Mouse (Mus musculus) kidney, embryonic 14.5 days (tissue): ENCODE data around the gene Rubcnl. TPM values are rescaled to one million over a fixed set of nuclear protein-coding genes. Genes with fewer than 3 reads are reported as not detected.

Source experiments
- ATAC-seq: fragments of 200-750 bp; cut with Nextera tagmentation; 2 replicates; pipeline ENCODE4 v1.8.0; 2017; ENCODE audit warnings: moderate number of reproducible peaks, mild to moderate bottlenecking, moderate TSS enrichment, moderate library complexity; ENCODE audit not compliant: low FRiP score, low TSS enrichment
- H3K27ac ChIP-seq: fragments of 300-500 bp; sonication (generic); 2 replicates; pipeline ENCODE4 v1.5.1; 2014; ENCODE audit warnings: low read depth, mild to moderate bottlenecking, low read length, moderate library complexity, mixed read lengths
- H3K27me3 ChIP-seq: fragments of 300-500 bp; sonication (generic); 2 replicates; pipeline ENCODE4 v1.6.1; 2014; ENCODE audit warnings: mild to moderate bottlenecking, low read length; ENCODE audit not compliant: control insufficient read depth, insufficient read depth
- H3K36me3 ChIP-seq: fragments of 300-500 bp; sonication (generic); 2 replicates; pipeline ENCODE4 v1.6.1; 2014; ENCODE audit warnings: low read length, mixed read lengths; ENCODE audit not compliant: control insufficient read depth, insufficient read depth
- H3K4me1 ChIP-seq: fragments of 300-500 bp; sonication (generic); 2 replicates; pipeline ENCODE4 v1.6.1; 2014; ENCODE audit warnings: low read length, mixed read lengths; ENCODE audit not compliant: control insufficient read depth, insufficient read depth
- H3K4me2 ChIP-seq: fragments of 300-500 bp; sonication (generic); replicated peaks from 2 replicates; pipeline ENCODE4 v1.6.1; 2014; ENCODE audit warnings: low read depth, mild to moderate bottlenecking, low read length
- H3K4me3 ChIP-seq: fragments of 300-500 bp; sonication (generic); 2 replicates; pipeline ENCODE4 v1.5.1; 2014; ENCODE audit warnings: mild to moderate bottlenecking, low read length
- H3K9ac ChIP-seq: fragments of 300-500 bp; sonication (generic); 2 replicates; pipeline ENCODE4 v1.6.1; 2014; ENCODE audit warnings: low read depth, mild to moderate bottlenecking, low read length, moderate library complexity
- H3K9me3 ChIP-seq: fragments of 300-500 bp; sonication (generic); 2 replicates; pipeline ENCODE4 v1.6.1; 2016; ENCODE audit warnings: low read length; ENCODE audit not compliant: control insufficient read depth
- WGBS: fragments of 180-500 bp; shearing (Covaris S2); extraction: QIAGEN DNeasy Blood & Tissue Kit; methylation state at CpG from one replicate; pipeline ENCODE4 v1.1.7; 2014; 5-methylcytosine and 5-hydroxymethylcytosine counted together
- polyA plus RNA-seq: library from polyadenylated mRNA; unstranded; fragments of >200 nt; fragmentation: Nextera tagmentation; extraction: Ambion mirVana; gene quantifications from 2 replicates; pipeline ENCODE4 v1.2.1, GENCODE M21; 2014

Rubcnl gene
- polyA plus RNA-seq, 1 experiment from 2014 or later: 0.34 TPM

DNA sequence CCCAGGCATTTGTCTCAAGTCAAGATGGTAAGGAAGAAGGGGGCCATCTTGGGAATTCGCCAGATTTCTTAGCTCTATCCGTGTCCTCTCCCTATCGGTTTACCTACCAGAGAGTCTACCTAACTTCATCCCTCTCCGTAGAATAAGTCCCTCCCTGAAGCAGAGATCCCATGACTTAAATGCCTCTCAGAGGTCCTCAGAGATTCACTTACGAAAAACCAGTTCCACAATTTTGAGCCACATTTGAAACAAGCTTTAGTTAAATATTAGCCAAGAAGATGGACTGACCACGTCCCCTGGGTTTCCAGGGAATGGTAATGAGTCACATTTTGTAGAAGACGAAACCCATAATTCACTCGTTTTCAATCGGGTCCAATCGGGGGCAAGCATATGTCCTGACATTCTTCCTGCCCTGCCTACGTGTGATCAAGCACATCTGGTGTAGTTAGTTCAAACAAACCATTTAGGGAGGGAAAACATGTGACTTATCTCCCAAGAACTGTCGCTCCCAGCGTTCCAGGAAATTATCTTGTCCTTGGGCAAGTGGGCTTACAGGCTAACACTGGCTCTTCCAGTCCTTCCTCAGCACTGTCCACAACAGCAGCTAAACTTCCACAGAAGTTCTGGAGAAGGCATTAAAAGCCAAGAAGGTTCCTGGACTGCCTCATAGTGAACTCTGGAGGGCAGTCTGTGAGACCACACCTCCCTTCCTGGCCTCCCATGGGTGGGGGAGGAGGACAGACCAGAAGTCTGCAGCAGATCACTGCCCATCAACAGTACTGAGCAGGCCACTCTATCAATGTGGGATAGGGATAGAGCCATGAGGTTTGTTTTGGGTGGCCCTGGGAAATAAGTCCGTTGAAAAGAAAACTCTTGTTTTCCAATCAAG lies 38.9 kb downstream of the Rubcnl start:
- Histone ChIP-seq H3K4me2 (no peak overlapping the region), H3K36me3 (no peaks in the 10 kb centered on the region), H3K9ac (no peak overlapping the region), H3K27me3 (no peaks in the 10 kb centered on the region), H3K4me1 (no peaks in the 10 kb centered on the region), H3K9me3 (no peaks in the 10 kb centered on the region), H3K4me3 (no peak overlapping the region), H3K27ac (peak overlapping the region; percentile 65; the same call in 1 of the 2 replicates)
- ATAC-seq: peak; percentile 24
- WGBS: 53% methylated on average over 14 of the region's 14 CpGs

DNA sequence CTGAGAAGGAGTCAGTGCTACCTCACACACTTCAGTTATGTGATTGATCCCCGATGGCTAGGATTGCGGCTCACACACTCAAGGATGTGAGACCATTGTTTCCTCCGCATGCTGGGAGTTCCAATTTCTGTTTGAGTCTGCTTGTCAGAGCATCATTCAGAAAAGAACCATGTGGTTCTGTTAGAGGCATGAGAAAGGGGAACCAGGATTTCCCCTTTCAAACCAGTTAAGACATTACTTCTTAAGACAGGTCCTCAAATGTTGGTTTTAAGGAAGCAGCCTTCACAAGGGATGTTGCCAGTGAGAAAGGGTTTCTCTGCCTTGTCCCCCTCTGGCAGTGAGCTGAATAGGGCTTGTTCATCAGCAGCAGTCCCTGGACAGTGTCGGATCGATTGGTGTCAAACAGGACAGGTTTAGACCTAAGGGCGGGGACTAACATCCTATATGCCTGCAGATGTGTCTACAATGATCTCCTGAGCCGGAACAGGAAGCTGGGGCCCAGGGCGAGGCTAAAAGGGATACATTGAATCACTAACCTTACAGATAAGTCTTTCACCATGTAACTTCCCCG lies 41.1 kb downstream of the Rubcnl start:
- WGBS: 78% methylated on average over 9 of the region's 9 CpGs

DNA sequence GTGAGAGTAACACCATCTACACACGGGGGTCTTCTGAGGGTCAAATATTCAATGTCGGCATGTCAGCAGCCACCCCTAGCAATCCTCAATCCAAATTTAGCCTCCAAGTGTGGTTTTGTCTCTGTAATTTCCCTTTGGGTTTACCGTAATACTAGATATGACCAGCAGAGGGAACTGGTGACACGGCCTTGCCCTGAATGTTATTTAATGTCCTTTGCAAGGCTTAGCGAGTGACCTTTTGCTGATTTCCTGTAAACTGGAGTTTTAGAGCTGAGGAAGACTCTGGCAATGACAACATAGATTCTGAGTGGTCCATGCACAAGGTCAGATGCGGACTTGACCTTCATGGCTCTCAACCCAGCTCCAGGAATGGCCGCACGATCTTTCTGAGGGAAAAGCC lies 44.7 kb downstream of the Rubcnl start:
- no peaks in the 10 kb centered on the region for H3K4me1 ChIP-seq
- H3K27ac ChIP-seq: no peak overlapping the region
- no peaks in the 10 kb centered on the region for H3K9me3 ChIP-seq
- H3K27me3 ChIP-seq: no peaks in the 10 kb centered on the region
- no peak for ATAC-seq
- no peaks in the 10 kb centered on the region for H3K36me3 ChIP-seq
- H3K9ac ChIP-seq: no peak overlapping the region
- no peak overlapping the region for H3K4me3 ChIP-seq
- no peak overlapping the region for H3K4me2 ChIP-seq
- 48% methylated on average over 8 of the region's 8 CpGs for WGBS

More for the DNA sequence above, 41.1 kb downstream of the Rubcnl start:
- Histone ChIP-seq H3K27ac (no peak overlapping the region), H3K4me1 (no peaks in the 10 kb centered on the region), H3K4me3 (no peak overlapping the region), H3K9me3 (no peaks in the 10 kb centered on the region), H3K27me3 (no peaks in the 10 kb centered on the region), H3K9ac (no peak overlapping the region), H3K4me2 (no peak overlapping the region), H3K36me3 (no peaks in the 10 kb centered on the region)
- ATAC-seq: no peak

DNA sequence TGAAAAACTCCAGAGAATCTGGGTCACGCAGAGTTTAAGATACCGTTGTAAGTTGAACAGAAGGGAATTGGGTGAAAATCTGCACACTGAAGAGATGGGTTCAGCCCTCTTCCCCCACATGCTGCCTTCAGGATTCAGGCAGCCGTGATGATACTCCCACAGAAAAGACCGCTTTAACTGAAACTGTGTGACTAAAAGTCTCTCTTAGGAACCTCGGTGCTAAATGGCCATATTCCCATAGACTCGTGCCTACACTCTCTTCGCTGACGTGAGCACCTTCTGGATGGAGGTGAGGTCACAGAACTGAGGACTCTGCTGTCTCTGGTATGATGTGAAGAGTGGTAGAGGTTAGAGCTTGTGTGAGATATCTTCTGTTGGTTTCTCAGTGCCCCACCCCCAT lies 48.1 kb downstream of the Rubcnl start:
- Histone ChIP-seq H3K9me3 (no peaks in the 10 kb centered on the region), H3K27ac (no peak overlapping the region), H3K27me3 (no peaks in the 10 kb centered on the region), H3K4me1 (no peaks in the 10 kb centered on the region), H3K4me3 (no peak overlapping the region), H3K9ac (no peak overlapping the region), H3K36me3 (no peaks in the 10 kb centered on the region), H3K4me2 (no peak overlapping the region)
- no peak for ATAC-seq
- WGBS: 88% methylated on average over 8 of the region's 8 CpGs

DNA sequence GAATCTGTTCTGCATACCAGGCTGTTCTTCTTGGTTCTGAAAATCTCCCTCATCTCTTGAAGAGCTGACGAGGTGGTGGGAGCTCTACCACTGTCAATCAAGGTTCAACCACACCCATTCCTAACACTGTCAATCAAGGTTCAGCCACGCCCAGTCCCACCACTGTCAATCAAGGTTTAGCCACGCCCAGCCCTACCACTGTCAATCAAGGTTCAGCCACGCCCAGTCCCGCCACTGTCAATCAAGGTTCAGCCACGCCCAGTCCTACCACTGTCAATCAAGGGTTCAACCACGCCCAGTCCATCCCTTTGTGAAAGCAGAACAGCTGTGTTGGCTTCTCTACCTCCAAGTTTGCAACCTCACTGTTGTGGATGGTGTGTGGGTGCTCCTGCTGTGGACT lies 48.7 kb downstream of the Rubcnl start:
- no peak overlapping the region for H3K27ac ChIP-seq
- 83% methylated on average over 7 of the region's 7 CpGs for WGBS
- no peak; the same call in 1 of the 2 replicates for ATAC-seq

DNA sequence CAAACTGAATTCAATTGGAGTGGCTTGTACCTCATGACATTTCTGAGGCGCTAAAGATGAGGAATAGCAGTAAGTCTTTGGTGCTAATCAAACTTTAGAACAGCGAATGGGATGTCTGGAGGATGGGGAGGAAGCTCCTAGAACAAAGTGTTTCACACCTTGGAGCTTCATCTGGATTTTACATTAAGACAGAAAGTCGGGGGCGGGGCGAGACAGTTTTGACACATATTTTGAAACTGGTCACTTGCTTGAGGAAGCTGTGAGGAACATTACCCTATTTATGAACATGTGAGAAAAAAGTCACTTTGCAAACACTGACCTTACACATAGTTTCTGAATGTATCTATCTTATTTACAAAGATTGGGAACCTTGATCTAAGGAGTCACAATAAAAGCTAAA lies 49.4 kb downstream of the Rubcnl start:
- Histone ChIP-seq H3K4me3 (no peak overlapping the region), H3K4me1 (no peaks in the 10 kb centered on the region), H3K9me3 (no peaks in the 10 kb centered on the region), H3K27me3 (no peaks in the 10 kb centered on the region), H3K9ac (no peak overlapping the region), H3K36me3 (no peaks in the 10 kb centered on the region), H3K27ac (no peak overlapping the region), H3K4me2 (no peak overlapping the region)
- no peak for ATAC-seq
- 92% methylated on average over 5 of the region's 5 CpGs for WGBS

More for the DNA sequence above, 48.7 kb downstream of the Rubcnl start:
- Histone ChIP-seq H3K4me3 (no peak overlapping the region), H3K9me3 (no peaks in the 10 kb centered on the region), H3K9ac (no peak overlapping the region), H3K36me3 (no peaks in the 10 kb centered on the region), H3K4me2 (no peak overlapping the region), H3K27me3 (no peaks in the 10 kb centered on the region), H3K4me1 (no peaks in the 10 kb centered on the region)

DNA sequence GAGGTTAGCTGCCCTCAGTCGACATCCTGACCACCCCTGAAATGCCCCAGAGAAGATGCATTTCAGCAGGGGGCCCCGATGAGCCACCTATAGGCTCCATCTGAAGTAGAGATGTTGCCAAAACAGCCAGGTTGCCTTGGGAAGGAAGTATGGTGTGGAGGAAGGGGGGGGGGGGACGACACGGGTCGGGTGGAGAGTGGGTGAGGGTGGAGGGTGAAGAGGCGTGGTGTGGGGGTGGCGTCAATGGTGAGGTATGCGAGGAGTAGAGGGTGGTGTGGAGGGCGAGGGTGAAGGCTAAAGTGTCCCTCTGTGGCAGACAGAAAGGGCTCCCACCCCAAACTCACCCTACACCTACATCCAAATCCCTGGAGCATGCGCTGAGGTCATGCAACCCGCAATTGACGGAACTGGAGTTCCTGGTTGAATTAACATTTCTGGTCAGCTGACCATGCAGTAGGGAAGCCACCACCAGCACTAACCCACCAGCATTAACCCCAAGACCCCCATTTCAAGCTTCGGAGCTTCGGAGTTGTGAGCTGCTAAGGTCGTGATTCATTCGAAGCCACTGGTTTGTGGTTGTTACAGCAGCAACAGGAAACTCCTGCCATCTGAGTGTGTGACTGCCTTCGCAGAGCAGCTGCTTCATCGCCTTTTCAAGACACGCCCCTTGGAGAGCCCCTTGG lies 52.7 kb downstream of the Rubcnl start:
- H3K4me2 ChIP-seq: no peak overlapping the region
- H3K27me3 ChIP-seq: no peaks in the 10 kb centered on the region
- H3K9me3 ChIP-seq: no peaks in the 10 kb centered on the region
- H3K9ac ChIP-seq: no peak overlapping the region
- 79% methylated on average over 17 of the region's 19 CpGs for WGBS
- ATAC-seq: peak; percentile 55; the same call in 1 of the 2 replicates
- no peak overlapping the region for H3K4me3 ChIP-seq
- no peaks in the 10 kb centered on the region for H3K36me3 ChIP-seq
- no peak overlapping the region for H3K27ac ChIP-seq
- no peaks in the 10 kb centered on the region for H3K4me1 ChIP-seq

DNA sequence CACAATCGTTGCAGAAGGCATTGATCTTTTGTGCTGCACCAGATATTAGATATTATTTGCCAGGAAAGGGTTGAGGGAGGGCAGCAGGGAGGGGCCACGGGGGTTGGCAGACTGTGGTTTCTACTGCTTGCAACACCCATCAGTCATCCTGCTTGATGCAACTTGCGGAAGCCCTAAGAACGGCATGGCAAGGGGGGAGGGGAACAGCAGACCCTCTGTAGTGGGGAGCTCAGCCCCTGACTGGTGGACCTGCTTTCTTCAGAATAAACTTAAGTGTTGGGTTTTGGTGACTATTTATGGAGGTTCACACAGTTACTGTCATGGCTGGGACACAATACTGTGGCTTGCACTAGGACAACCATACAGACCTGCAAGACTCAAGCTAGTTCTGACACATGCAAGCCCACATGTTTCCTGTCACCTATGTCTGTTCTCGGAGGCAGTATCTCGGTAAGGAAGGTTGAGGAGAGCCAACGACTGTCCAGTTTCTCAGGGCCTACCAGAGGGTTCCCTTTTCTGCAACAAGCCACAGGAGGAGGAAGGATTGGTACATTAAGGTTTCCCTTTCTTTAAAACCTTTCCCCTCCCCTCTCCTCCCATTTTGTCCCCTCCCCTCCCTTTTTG lies 53.6 kb downstream of the Rubcnl start:
- H3K9me3 ChIP-seq: no peaks in the 10 kb centered on the region
- H3K9ac ChIP-seq: no peak overlapping the region
- H3K36me3 ChIP-seq: no peaks in the 10 kb centered on the region
- ATAC-seq: no peak
- WGBS: 76% methylated on average over 7 of the region's 7 CpGs
- H3K4me3 ChIP-seq: no peak overlapping the region
- H3K27me3 ChIP-seq: no peaks in the 10 kb centered on the region
- H3K27ac ChIP-seq: no peak overlapping the region
- H3K4me1 ChIP-seq: no peaks in the 10 kb centered on the region
- no peak overlapping the region for H3K4me2 ChIP-seq
